Mouse (Mus musculus) CH12.LX (cell line): ENCODE results near the gene Rad54l2. TPM values are rescaled to one million over a fixed set of nuclear protein-coding genes. Genes with fewer than 3 reads are reported as not detected.

ENCODE experiments used
- DNase-seq: peaks from one replicate; pipeline ENCODE4 v3.0.0-alpha.2; 2013; ENCODE audit errors: extremely low read depth
- H3K27ac ChIP-seq: 2 replicates; pipeline ENCODE4 v1.5.1; 2012; ENCODE audit warnings: low read depth, mild to moderate bottlenecking, control low read depth, moderate library complexity; ENCODE audit not compliant: insufficient read depth
- H3K27me3 ChIP-seq: replicated peaks from 2 replicates; pipeline ENCODE3; 2012; ENCODE audit warnings: inconsistent platforms
- H3K36me3 ChIP-seq, 2 experiments: replicated peaks in 1 of 2; 2 replicates each; pipeline versions ENCODE3 to v1.6.1; 2012; ENCODE audit warnings: inconsistent platforms in 1 of 2, low read length in 1 of 2, mild to moderate bottlenecking in 1 of 2, mixed read lengths in 1 of 2, moderate library complexity in 1 of 2; ENCODE audit not compliant: control insufficient read depth in 1 of 2, insufficient read depth in 1 of 2
- H3K4me1 ChIP-seq, 2 experiments: 2 replicates each; pipeline ENCODE4 v1.6.1; 2012; ENCODE audit warnings: inconsistent platforms in 1 of 2, moderate library complexity in 1 of 2; ENCODE audit not compliant: insufficient read depth in 2 of 2, control insufficient read depth in 1 of 2
- H3K4me2 ChIP-seq: 2 replicates; pipeline ENCODE4 v1.6.1; 2012; ENCODE audit warnings: low read depth, mild to moderate bottlenecking, control low read depth; ENCODE audit not compliant: poor library complexity, insufficient read depth, severe bottlenecking
- H3K4me3 ChIP-seq, 3 experiments: fragments of 150-350 bp in 1 of 3; sonication (generic) in 1 of 3; replicated peaks in 1 of 3; 2 replicates each; pipeline versions ENCODE3 to v1.5.1; 2011 to 2012; ENCODE audit warnings: low read depth in 2 of 3, low read length in 2 of 3, mild to moderate bottlenecking in 2 of 3, moderate library complexity in 2 of 3, control low read depth in 1 of 3, improper control_type of control experiment in 1 of 3, inconsistent platforms in 1 of 3, mixed read lengths in 1 of 3; ENCODE audit not compliant: poor library complexity in 1 of 3
- H3K79me2 ChIP-seq: replicated peaks from 2 replicates; pipeline ENCODE4 v1.6.1; 2012; ENCODE audit warnings: mild to moderate bottlenecking, moderate library complexity; ENCODE audit not compliant: control insufficient read depth, poor library complexity, insufficient read depth, severe bottlenecking; ENCODE audit errors: extremely low read depth
- H3K9ac ChIP-seq: 2 replicates; pipeline ENCODE4 v1.6.1; 2012; ENCODE audit warnings: low read depth, mild to moderate bottlenecking, control low read depth, moderate library complexity; ENCODE audit not compliant: insufficient read depth
- H3K9me3 ChIP-seq: replicated peaks from 2 replicates; pipeline ENCODE3; 2012; ENCODE audit warnings: low read length, inconsistent platforms, mixed read lengths
- BHLHE40 ChIP-seq: IDR thresholded peaks from 2 replicates; pipeline ENCODE4 v1.6.1; 2011; ENCODE audit warnings: mild to moderate bottlenecking, low read depth, low read length, improper control_type of control experiment
- CHD1 ChIP-seq: IDR thresholded peaks from 2 replicates; pipeline ENCODE4 v1.6.1; 2012; ENCODE audit warnings: low read depth, low read length, improper control_type of control experiment, inconsistent platforms
- CHD2 ChIP-seq: IDR thresholded peaks from 2 replicates; pipeline ENCODE4 v1.6.1; 2011; ENCODE audit warnings: low read length, improper control_type of control experiment
- CTCF ChIP-seq, 2 experiments: IDR thresholded peaks in 1 of 2; conservative IDR thresholded peaks in 1 of 2; 2 replicates each; pipeline ENCODE4 v1.5.1; 2011 to 2012; ENCODE audit warnings: low read depth in 2 of 2, low read length in 2 of 2, improper control_type of control experiment in 1 of 2, inconsistent platforms in 1 of 2, mild to moderate bottlenecking in 1 of 2, moderate library complexity in 1 of 2
- E2F4 ChIP-seq: IDR thresholded peaks from 2 replicates; pipeline ENCODE4 v1.6.1; 2011; ENCODE audit warnings: low read depth, low read length, improper control_type of control experiment; ENCODE audit not compliant: insufficient replicate concordance
- ELF1 ChIP-seq: IDR thresholded peaks from 2 replicates; pipeline ENCODE4 v1.6.1; 2014; ENCODE audit warnings: low read depth, mild to moderate bottlenecking, inconsistent platforms, low read length, improper control_type of control experiment
- EP300 ChIP-seq: IDR thresholded peaks from 2 replicates; pipeline ENCODE4 v1.6.1; 2011; ENCODE audit warnings: low read length, improper control_type of control experiment
- ETS1 ChIP-seq: conservative IDR thresholded peaks from 2 replicates; pipeline ENCODE4 v1.6.1; 2012; ENCODE audit warnings: low read depth, mild to moderate bottlenecking, inconsistent platforms, low read length, improper control_type of control experiment, moderate library complexity
- GABPA ChIP-seq: IDR thresholded peaks from 2 replicates; pipeline ENCODE4 v1.6.1; 2012; ENCODE audit warnings: low read depth, low read length, improper control_type of control experiment, inconsistent platforms; ENCODE audit not compliant: insufficient replicate concordance
- HCFC1 ChIP-seq: IDR thresholded peaks from 2 replicates; pipeline ENCODE4 v1.6.1; 2012; ENCODE audit warnings: low read depth, mild to moderate bottlenecking, inconsistent platforms, low read length, improper control_type of control experiment
- IRF4 ChIP-seq: IDR thresholded peaks from 2 replicates; pipeline ENCODE4 v1.6.1; 2014; ENCODE audit warnings: low read depth, mild to moderate bottlenecking, inconsistent platforms, low read length, improper control_type of control experiment
- JUN ChIP-seq: IDR thresholded peaks from 2 replicates; pipeline ENCODE4 v1.6.1; 2011; ENCODE audit warnings: low read depth, mild to moderate bottlenecking, low read length, improper control_type of control experiment, moderate library complexity; ENCODE audit not compliant: insufficient read depth
- JUND ChIP-seq: conservative IDR thresholded peaks from 2 replicates; pipeline ENCODE4 v1.6.1; 2011; ENCODE audit warnings: low read depth, low read length, improper control_type of control experiment
- KAT2A ChIP-seq: IDR thresholded peaks from 2 replicates; pipeline ENCODE4 v1.6.1; 2012; ENCODE audit warnings: low read length, improper control_type of control experiment, inconsistent platforms; ENCODE audit not compliant: insufficient replicate concordance
- MAFK ChIP-seq: IDR thresholded peaks from 2 replicates; pipeline ENCODE4 v1.6.1; 2011; ENCODE audit warnings: low read length, improper control_type of control experiment; ENCODE audit not compliant: insufficient replicate concordance
- MAX ChIP-seq: IDR thresholded peaks from 2 replicates; pipeline ENCODE4 v1.6.1; 2011; ENCODE audit warnings: low read length, improper control_type of control experiment
- MAZ ChIP-seq: IDR thresholded peaks from 2 replicates; pipeline ENCODE4 v1.6.1; 2012; ENCODE audit warnings: low read depth, mild to moderate bottlenecking, inconsistent platforms, low read length, improper control_type of control experiment, moderate library complexity
- MEF2A ChIP-seq: IDR thresholded peaks from 2 replicates; pipeline ENCODE4 v1.6.1; 2014; ENCODE audit warnings: low read depth, mild to moderate bottlenecking, inconsistent platforms, low read length, improper control_type of control experiment, borderline replicate concordance
- MXI1 ChIP-seq: IDR thresholded peaks from 2 replicates; pipeline ENCODE4 v1.6.1; 2011; ENCODE audit warnings: mild to moderate bottlenecking, low read depth, low read length, improper control_type of control experiment
- MYC ChIP-seq: IDR thresholded peaks from 2 replicates; pipeline ENCODE4 v1.6.1; 2011; ENCODE audit warnings: low read depth, mild to moderate bottlenecking, improper control_type of control experiment, low read length
- NELFE ChIP-seq: IDR thresholded peaks from 2 replicates; pipeline ENCODE4 v1.6.1; 2011; ENCODE audit warnings: low read depth, low read length, improper control_type of control experiment
- NRF1 ChIP-seq: IDR thresholded peaks from 2 replicates; pipeline ENCODE4 v1.6.1; 2014; ENCODE audit warnings: low read depth, mild to moderate bottlenecking, inconsistent platforms, low read length, improper control_type of control experiment, moderate library complexity
- PAX5 ChIP-seq: IDR thresholded peaks from 2 replicates; pipeline ENCODE4 v1.6.1; 2012; ENCODE audit warnings: low read length, inconsistent platforms, mixed read lengths
- POLR2A ChIP-seq: IDR thresholded peaks from 2 replicates; pipeline ENCODE4 v1.6.1; 2011; ENCODE audit warnings: low read depth, mild to moderate bottlenecking, improper control_type of control experiment, low read length
- POLR2AphosphoS2 ChIP-seq: IDR thresholded peaks from 2 replicates; pipeline ENCODE4 v1.6.1; 2011; ENCODE audit warnings: low read depth, low read length, improper control_type of control experiment
- RAD21 ChIP-seq: IDR thresholded peaks from 2 replicates; pipeline ENCODE4 v1.6.1; 2011; ENCODE audit warnings: low read depth, mild to moderate bottlenecking, low read length, improper control_type of control experiment, moderate library complexity
- RCOR1 ChIP-seq: conservative IDR thresholded peaks from 2 replicates; pipeline ENCODE4 v1.6.1; 2012; ENCODE audit warnings: low read depth, mild to moderate bottlenecking, inconsistent platforms, low read length, improper control_type of control experiment
- SIN3A ChIP-seq: IDR thresholded peaks from 2 replicates; pipeline ENCODE4 v1.6.1; 2012; ENCODE audit warnings: low read length, improper control_type of control experiment, inconsistent platforms
- SMC3 ChIP-seq: IDR thresholded peaks from 2 replicates; pipeline ENCODE4 v1.6.1; 2011; ENCODE audit warnings: low read depth, low read length, improper control_type of control experiment
- TBP ChIP-seq: conservative IDR thresholded peaks from 2 replicates; pipeline ENCODE4 v1.6.1; 2011; ENCODE audit warnings: low read depth, low read length, improper control_type of control experiment
- TCF12 ChIP-seq: IDR thresholded peaks from 2 replicates; pipeline ENCODE4 v1.6.1; 2014; ENCODE audit warnings: low read depth, mild to moderate bottlenecking, inconsistent platforms, low read length, improper control_type of control experiment
- UBTF ChIP-seq: IDR thresholded peaks from 2 replicates; pipeline ENCODE4 v1.6.1; 2012; ENCODE audit warnings: low read depth, mild to moderate bottlenecking, inconsistent platforms, low read length, improper control_type of control experiment, moderate library complexity
- USF1 ChIP-seq: IDR thresholded peaks from 2 replicates; pipeline ENCODE4 v1.6.1; 2014; ENCODE audit warnings: low read depth, mild to moderate bottlenecking, inconsistent platforms, low read length, improper control_type of control experiment
- USF2 ChIP-seq: conservative IDR thresholded peaks from 2 replicates; pipeline ENCODE4 v1.6.1; 2011; ENCODE audit warnings: low read depth, low read length, improper control_type of control experiment
- ZC3H11A ChIP-seq: IDR thresholded peaks from 2 replicates; pipeline ENCODE4 v1.6.1; 2012; ENCODE audit warnings: low read depth, mild to moderate bottlenecking, inconsistent platforms, low read length, improper control_type of control experiment
- ZKSCAN1 ChIP-seq: IDR thresholded peaks from 2 replicates; pipeline ENCODE4 v1.6.1; 2012; ENCODE audit warnings: low read depth, inconsistent platforms, low read length, improper control_type of control experiment, borderline replicate concordance
- ZMIZ1 ChIP-seq: IDR thresholded peaks from 2 replicates; pipeline ENCODE4 v1.6.1; 2012; ENCODE audit warnings: low read depth, mild to moderate bottlenecking, inconsistent platforms, low read length, improper control_type of control experiment
- ZNF384 ChIP-seq: IDR thresholded peaks from 2 replicates; pipeline ENCODE4 v1.6.1; 2012; ENCODE audit warnings: low read depth, low read length, improper control_type of control experiment, inconsistent platforms
- dilution Hi-C: fragments of 300-500 bp; cut with MboI; formaldehyde crosslinking; loops from 2 replicates; pipeline ENCODE4 v1.14.3; 2020; ENCODE audit warnings: low sequenced_read_pairs; ENCODE audit not compliant: extremely low pct_unique_long_range_greater_than_20kb, extremely low pct_ligation_motif_present
- in situ Hi-C: fragments of 300-500 bp; cut with MboI; formaldehyde crosslinking; loops from 3 replicates; pipeline ENCODE4 v1.14.3; 2019; ENCODE audit warnings: low sequenced_read_pairs, low pct_ligation_motif_present, low pct_unique_long_range_greater_than_20kb, mixed read lengths
- polyA plus RNA-seq: library from polyadenylated mRNA; unstranded; fragments of >175 nt; gene quantifications from 2 replicates; pipeline ENCODE4 v1.2.1, GENCODE M21; 2012; ENCODE audit warnings: low read depth; ENCODE audit not compliant: insufficient read length
- total RNA-seq, 2 experiments: library from RNA; depleted of rRNA; stranded (reverse); fragments of 300-350 nt in 1 of 2; fragments of >200 nt in 1 of 2; gene quantifications; 2 replicates each; pipeline ENCODE4 v1.2.3; 2012 to 2014

The Rad54l2 gene
- total and polyA plus RNA-seq, 3 experiments, result 7.2 to 16.5 (median 11.6) TPM

DNA sequence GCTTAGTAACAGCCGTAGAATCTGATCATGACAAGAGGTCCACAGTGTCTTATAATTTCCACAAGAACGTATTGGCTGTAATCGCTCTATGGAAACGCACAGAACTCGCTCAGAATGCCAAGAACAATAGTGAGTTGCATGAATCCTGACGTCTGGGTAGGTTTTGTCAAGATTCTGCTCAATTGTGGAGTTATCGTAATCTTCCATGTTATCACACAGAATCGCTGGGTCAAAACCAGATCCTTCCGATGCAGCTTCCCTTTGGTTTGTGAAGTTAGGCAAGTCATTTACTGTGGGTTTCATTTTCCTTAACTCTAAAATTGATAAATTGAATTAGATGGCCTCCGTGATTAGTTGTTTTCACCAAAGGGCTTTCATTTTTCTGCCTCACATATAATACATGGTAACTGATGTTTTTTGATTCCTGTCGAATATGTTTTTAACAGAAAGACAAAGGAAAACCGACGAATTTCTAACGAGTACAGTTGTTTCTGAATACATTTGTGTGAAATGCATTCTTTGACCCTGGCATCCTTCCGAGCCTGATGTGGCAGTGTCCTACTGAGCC, 32.1 kb upstream of the Rad54l2 start:
- H3K27ac ChIP-seq, result no peak overlapping the region
- dilution Hi-C loops, result no loop called here
- peaks cover 0 to 11% of the 10 kb centered on the region in 2 experiments; a peak in 2 of 4 replicates for H3K4me1 ChIP-seq
- peak; percentile 7 for DNase-seq
- peak overlapping the region; percentile 71 for H3K4me2 ChIP-seq
- H3K4me3 ChIP-seq, result peak overlapping the region; percentile 56 to 94 (median 76)
- TF ChIP-seq ZKSCAN1 (no peak), NRF1 (no peak), EP300 (peak; percentile 49; the same call in 1 of the 2 replicates), CTCF (conservative IDR thresholded peaks at IDR 0.05 in 1 of 2, IDR thresholded peaks at IDR 0.05 in 1 of 2; ENCODE audit: low read depth in 2 of 2, low read length in 2 of 2) (no peak), MAFK (peak; percentile 36; the same call in 1 of the 2 replicates), TCF12 (no peak), MAX (0 out of 2 replicates have a peak, but pooled peaks have one; percentile 47), HCFC1 (no peak), CHD2 (no peak), USF2 (no peak), RCOR1 (peak; percentile 62; the same call in 1 of the 2 replicates), IRF4 (no peak), BHLHE40 (no peak), SIN3A (peak; percentile 81), USF1 (no peak), MAZ (0 out of 2 replicates have a peak, but pooled peaks have one; percentile 4), POLR2A (no peak), ZC3H11A (no peak), NELFE (peak; percentile 57), MYC (0 out of 2 replicates have a peak, but pooled peaks have one; percentile 35), ZNF384 (no peak; the same call in 1 of the 2 replicates), SMC3 (no peak), CHD1 (peak; percentile 93), ZMIZ1 (0 out of 2 replicates have a peak, but pooled peaks have one; percentile 34), JUND (peak; percentile 17; the same call in 1 of the 2 replicates), POLR2AphosphoS2 (no peak), KAT2A (no peak), RAD21 (no peak), GABPA (no peak), MEF2A (no peak), PAX5 (no peak), E2F4 (no peak), JUN (no peak), TBP (no peak), ETS1 (peak; percentile 18; the same call in 1 of the 2 replicates), MXI1 (peak; percentile 16; the same call in 1 of the 2 replicates), ELF1 (no peak), UBTF (no peak)
- no peaks in the 10 kb centered on the region for H3K27me3 ChIP-seq
- H3K9me3 ChIP-seq, result no peaks in the 10 kb centered on the region
- peaks cover 0 to 4% of the 10 kb centered on the region in 2 experiments for H3K36me3 ChIP-seq
- H3K79me2 ChIP-seq, result peaks cover 31% of the 10 kb centered on the region
- peak overlapping the region; percentile 83 for H3K9ac ChIP-seq
- in situ Hi-C loops, result no loop called here
